Mouse (Mus musculus): ENCODE measurements at regions not wholly inside any gene's neighbourhood (a gene's known extent, or its start where the extent isn't known, plus 50 kb on each side); places are given as distances from the start of the nearest gene placed in this dataset.
"Not testable (repeated sequence)": the region's sequence is repeated elsewhere in the genome, so short reads cannot be mapped to it uniquely, and the experiment has no call there.

GRCm38 (mm10) chr11:111904086-111904485, 838.1 kb downstream of the Kcnj2 start:
- DNase-seq: no peak
- intact Hi-C loops (cut with DNase I): no loop called here

DNA sequence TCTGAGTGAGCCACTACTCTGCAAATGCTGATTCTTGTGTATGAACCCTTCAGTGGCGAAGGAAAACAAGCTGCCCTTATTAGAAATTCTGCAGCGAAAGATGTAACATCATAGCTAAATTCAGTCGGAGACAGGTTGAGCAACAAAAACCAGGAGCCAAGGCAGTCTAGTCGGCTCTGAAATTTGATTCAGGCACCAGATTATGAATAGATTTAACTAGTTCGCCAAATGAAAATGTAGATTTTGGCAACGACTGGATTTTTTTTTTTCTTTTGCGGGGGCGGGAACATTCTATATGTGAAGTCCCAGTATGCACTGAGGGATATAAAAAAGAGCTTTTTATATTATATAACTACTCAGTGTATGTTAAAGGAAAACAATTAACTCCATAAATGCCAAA, 847.9 kb downstream of the Kcnj2 start:
- intact Hi-C loops (cut with DNase I): no loop called here
- DNase-seq: no peak

DNA sequence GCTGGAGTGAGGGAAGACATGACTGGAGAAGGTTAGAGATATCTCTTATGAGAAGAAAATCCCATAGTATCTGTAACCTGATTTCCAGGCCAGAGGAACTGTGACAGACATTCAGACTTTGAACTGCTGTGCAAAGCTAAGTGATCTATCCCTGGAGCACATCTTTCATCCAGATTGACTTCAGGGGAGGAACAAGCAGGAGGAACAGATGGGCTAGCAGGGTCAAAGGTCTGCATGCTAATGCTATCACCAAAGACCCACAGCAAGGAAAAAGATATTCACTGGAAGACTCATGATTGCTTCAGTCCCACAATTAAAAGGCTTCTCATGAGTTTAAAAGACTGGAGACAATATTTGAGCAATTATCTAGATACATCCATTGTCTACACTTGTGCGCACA, 855.7 kb upstream of the Sox9 start:
- no peak for DNase-seq

GRCm38 (mm10) chr11:111929366-111929765, 852.7 kb upstream of the Sox9 start:
- intact Hi-C loops (cut with DNase I): no loop called here

More for the DNA sequence above, 855.7 kb upstream of the Sox9 start:
- intact Hi-C loops (cut with DNase I): no loop called here

DNA sequence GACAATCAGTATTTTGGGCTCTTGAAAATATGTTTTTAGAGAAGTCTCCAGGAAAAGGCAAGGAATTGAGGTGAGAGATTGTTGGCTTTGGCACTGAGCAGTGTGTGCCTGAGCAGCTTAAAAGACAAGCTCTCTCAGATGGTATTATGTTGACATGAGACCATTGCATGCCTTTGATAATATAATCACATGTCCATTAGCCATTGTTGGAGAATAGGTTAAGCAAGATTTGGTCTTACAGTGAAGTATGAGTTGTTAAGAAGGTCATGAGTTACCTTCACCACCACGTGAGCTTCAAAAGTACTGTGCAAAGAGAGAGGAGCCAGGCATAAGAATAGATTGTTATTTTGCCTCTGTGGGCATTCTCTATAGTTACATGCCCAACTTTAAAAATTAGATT, 850.0 kb upstream of the Sox9 start:
- no peak for DNase-seq
- intact Hi-C loops (cut with DNase I): no loop called here

More at GRCm38 (mm10) chr11:111929366-111929765, 852.7 kb upstream of the Sox9 start:
- DNase-seq: no peak

- intact Hi-C loops (cut with DNase I): no loop called here
- no peak for DNase-seq
These were observed 837.7 kb upstream of the Sox9 start for GRCm38 (mm10) chr11:111944282-111944681.

DNA sequence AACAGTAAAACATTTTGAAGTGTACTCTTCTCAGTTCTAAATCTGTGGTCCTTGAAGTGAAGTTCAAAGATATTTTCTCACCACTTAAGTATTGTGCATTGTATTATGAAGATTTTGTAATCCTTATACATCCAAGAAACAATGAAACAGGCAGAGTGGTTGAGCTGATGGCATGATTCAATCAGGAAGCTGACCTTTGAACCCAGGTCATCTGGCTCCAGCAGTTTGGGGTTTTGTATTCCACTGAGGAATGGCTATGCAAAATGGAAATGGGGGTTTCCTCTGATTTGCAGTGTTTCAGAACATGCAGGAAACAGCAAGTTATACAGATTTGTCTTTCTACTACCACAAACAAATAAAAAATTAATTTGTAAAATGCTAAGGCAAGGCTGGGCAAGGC, 836.2 kb upstream of the Sox9 start:
- intact Hi-C loops (cut with DNase I): no loop called here
- DNase-seq: no peak

DNA sequence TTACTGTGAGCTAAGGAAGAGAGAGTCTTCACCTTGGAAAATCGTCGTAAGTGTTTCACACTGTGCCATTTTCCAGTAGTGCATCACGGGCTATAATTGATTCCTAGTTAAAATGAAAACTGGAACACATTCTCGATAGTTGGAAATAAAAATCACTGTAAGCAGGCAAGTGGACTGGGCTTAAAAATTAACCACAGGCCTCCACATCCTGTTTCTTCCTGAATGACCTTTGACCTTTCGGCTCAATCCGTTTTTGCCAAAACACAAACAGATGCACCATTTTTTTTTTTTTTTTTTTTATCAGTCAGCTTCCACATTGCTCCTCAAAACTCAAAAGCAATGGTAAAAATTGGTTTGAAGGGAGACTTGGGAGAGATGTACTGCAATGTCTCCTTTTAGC, 834.4 kb upstream of the Sox9 start:
- no peak for DNase-seq
- intact Hi-C loops (cut with DNase I): no loop called here

- intact Hi-C loops (cut with DNase I): no loop called here
- no peak for DNase-seq
These were observed 828.6 kb upstream of the Sox9 start for GRCm38 (mm10) chr11:111953421-111953820.

DNA sequence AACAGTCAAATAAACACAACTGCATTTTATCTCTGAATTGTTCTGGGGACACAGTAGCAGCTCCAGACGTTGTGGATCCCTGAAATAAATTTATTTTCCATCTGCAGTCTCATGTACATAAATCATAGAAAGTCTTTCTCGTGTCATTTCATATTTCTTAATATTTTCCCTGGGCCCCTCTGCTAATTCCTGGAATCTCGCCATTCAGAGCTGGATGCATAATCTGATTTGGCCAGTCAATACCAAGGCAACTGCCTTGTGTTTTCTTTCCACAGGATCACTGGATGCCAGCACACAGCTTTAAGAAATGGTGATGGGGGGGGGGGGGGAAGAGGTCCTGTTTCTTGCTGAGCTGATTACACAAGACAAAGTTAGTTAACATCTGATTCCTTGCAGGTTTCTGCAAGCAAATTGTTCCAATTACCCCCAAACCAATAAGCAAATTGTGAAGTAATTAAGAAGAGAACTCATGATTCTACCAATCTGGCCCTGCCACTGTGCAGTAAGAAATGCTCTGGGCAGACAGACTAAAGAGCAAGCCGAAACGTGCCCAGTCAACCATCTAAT, 824.2 kb upstream of the Sox9 start:
- intact Hi-C loops (cut with DNase I): no loop called here
- DNase-seq: no peak

GRCm38 (mm10) chr11:111961047-111961837, 820.8 kb upstream of the Sox9 start:
- intact Hi-C loops (cut with DNase I): no loop called here
- DNase-seq: no peak

- no peak for DNase-seq
- intact Hi-C loops (cut with DNase I): no loop called here
These were observed 820.2 kb upstream of the Sox9 start for GRCm38 (mm10) chr11:111961846-111962245.

DNA sequence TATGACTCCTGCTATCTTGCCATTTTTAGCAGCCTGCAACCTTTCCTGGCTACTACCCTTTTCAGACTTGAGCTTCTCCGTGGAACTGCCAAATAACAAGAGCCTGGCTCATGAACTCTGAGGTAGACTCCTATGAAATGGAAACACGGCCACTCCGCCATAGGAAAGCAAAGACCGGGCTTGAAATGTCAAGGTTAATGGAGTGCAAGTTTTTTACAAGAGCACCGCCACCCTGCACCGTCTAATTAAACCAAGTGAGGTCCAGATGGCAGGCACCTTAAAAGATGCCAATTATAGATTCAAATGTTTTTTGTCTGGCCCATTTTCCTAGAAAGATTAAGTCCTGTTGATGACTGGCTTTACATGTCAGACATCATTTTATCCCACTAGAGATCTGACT, 818.0 kb upstream of the Sox9 start:
- intact Hi-C loops (cut with DNase I): no loop called here
- DNase-seq: no peak

GRCm38 (mm10) chr11:111966401-111966800, 815.6 kb upstream of the Sox9 start:
- intact Hi-C loops (cut with DNase I): no loop called here
- no peak for DNase-seq

DNA sequence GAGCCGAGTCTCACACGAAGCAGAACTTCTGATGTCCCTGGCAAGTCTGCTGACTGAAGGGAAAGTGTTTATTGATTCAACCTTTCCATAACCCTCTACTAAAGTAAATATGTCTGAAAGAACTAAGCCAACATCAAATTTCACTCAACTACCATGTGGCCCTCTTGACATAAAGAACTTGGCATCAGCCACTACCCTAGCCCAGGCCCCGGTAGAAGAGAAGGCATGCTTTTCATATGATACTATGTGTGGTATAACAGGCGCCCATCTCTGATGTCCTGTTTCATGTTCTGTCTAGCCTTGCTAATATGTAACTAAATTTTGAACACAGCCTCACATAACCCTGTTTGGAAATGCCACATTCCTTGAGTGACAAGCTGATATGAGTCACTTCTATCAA, 811.0 kb upstream of the Sox9 start:
- no peak for DNase-seq
- intact Hi-C loops (cut with DNase I): no loop called here

GRCm38 (mm10) chr11:111978667-111979066, 803.4 kb upstream of the Sox9 start:
- intact Hi-C loops (cut with DNase I): no loop called here
- no peak for DNase-seq

DNA sequence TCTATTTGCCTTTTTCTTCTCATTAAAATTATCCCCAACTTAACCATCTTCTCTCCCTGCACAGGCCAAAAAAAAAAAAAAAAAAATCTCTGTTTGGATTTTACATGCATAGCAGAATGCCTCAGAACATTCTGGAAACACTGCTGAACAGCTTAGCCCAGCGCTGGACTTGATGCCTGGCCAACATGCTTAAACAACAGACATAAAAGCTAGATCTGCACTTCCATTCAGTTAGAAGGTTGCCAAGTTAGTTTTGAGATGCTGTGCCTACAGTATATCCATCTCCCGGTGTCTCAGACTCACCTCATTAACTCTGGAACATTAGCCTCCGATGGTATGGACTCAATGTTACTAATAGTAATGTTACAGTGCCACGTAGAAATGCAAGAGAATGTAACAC, 785.6 kb upstream of the Sox9 start:
- intact Hi-C loops (cut with DNase I): no loop called here
- no peak for DNase-seq

DNA sequence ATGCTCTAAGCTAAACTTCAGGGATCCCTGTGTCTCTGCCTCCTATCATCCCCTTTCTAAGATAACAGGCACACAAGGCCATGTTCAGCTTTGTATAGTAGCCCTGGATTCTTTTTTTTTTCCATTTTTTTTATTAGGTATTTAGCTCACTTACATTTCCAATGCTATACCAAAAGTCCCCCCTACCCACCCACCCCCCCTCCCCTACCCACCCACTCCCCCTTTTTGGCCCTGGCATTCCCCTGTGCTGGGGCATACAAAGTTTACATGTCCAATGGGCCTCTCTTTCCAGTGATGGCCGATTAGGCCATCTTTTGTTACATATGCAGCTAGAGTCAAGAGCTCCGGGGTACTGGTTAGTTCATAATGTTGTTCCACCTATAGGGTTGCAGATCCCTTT, 771.2 kb upstream of the Sox9 start:
- DNase-seq; intact Hi-C loops (cut with DNase I): not testable (repeated sequence)

DNA sequence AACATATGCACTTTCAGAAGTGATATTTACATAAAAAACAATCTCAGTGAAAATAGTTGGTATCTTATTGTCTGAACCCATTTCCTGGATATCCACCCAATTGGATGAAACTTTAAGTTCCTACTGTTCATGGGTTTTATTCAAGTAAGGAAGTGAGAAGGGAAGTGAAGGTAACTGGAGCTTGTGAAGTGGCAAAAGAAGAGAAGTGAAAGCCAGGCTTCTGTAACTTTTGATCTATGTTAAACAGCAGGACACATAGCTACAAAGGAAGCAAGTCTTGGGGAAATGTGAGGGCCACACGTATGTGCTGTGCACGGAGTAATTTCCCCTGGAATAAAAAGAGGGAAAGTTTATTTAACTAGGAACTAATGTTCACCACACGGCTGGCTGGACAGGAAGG, 764.1 kb upstream of the Sox9 start:
- no peak for DNase-seq
- intact Hi-C loops (cut with DNase I): no loop called here

- DNase-seq: no peak
- intact Hi-C loops (cut with DNase I): no loop called here
These were observed 754.0 kb upstream of the Sox9 start for GRCm38 (mm10) chr11:112028031-112028430.

DNA sequence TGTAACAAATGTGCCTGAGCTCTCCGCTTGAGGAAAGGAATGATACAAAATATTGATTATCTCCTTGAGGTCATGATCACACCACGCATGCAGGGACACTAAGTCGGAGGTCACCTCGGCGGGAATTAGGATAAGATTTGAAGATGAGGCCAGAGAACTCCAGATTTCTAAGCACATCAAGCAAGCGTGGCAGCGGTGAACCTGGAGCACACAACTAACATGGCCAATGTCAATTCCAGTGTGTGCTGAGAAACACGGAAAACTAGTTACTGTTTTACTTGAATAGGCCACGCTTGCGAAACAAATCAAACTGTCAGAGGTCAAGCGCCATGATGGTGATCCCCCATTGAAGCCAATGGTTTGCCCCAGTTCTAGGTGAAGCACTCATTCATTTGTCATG, 743.3 kb upstream of the Sox9 start:
- DNase-seq: no peak
- intact Hi-C loops (cut with DNase I): no loop called here

- intact Hi-C loops (cut with DNase I): no loop called here
- no peak for DNase-seq
These were observed 737.6 kb upstream of the Sox9 start for GRCm38 (mm10) chr11:112044455-112044854.

DNA sequence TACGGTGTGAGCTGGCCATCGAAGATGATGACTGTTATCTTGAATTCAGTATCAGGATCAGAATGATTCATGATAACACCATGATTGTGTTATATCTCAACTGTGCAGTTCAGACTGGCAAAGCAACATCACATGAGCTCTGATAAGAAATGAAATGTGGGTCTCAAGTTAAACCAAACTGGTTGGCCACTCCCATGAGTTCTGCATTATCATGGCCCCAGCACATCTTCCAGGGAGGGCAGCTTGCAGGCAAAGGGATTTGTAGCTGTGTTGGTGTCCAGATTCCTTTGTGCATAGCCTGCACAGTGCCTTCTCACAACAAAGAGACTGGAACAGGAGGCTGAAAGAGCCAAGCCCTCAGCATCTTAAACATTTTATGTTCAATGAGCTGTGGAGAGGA, 736.7 kb upstream of the Sox9 start:
- intact Hi-C loops (cut with DNase I): no loop called here
- no peak for DNase-seq
